ENCODE assay signal across 14 mouse cellular contexts in the genomic region with DNA sequence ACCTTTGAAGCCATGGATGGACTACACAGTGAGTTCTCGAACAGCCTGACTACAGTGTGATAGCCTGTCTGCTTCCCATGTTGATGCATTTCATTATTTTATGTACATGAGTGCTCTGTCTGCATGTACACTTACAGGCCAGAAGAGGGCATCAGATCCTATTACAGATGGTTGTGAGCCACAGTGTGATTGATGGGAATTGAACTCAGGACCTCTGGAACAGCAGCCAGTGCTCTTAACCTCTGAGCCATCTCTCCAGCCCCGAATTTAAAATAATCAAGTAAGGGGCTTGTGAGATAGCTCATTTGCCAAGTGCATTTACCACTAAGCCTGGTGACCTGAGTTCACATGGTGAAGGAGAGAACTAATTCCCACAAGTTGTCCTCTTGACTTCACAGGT. TPM values are rescaled to one million over a fixed set of nuclear protein-coding genes. Genes with fewer than 3 reads are reported as not detected.
DNase-seq lines count a peak whose midpoint lies in the region; ATAC-seq and TF ChIP-seq lines count a peak whose summit lies in the region.
"Had no signal": no experiment of that assay in that cellular context is flagged by ENCODE, and none has a peak within 500 bp of the region (broad histone marks: within the 10 kb centered on the region; RNA-seq: fewer than 3 reads in every experiment).

No protein-coding gene starts in this region.

- 69% methylated on average over 2 of the region's 2 CpGs for WGBS in kidney, postnatal 0 days

- peak; percentile 65 for TF ChIP-seq CTCF in kidney, postnatal 0 days (IDR thresholded peaks at IDR 0.05; ENCODE audit: low read depth)

- ATAC-seq in CD4-positive, CD25-positive, alpha-beta regulatory T cell, adult 4 months: no peak
- no peak for ATAC-seq in kidney, postnatal 0 days (replicated peaks; ENCODE audit: low FRiP score, low read depth)

- peaks cover 4% of the 10 kb centered on the region for H3K4me1 ChIP-seq in kidney, postnatal 0 days (replicated peaks; ENCODE audit: insufficient read depth, low read length)

- H3K4me3 ChIP-seq in kidney, postnatal 0 days (replicated peaks; ENCODE audit: low read depth, low read length): no peak overlapping the region
- H3K4me3 ChIP-seq: heart, embryonic 10.5 days; hindbrain, embryonic 10.5 days; limb, embryonic 12.5 days had no signal

- no peak overlapping the region for H3K4me2 ChIP-seq in kidney, postnatal 0 days (ENCODE audit: low read length)
- H3K4me2 ChIP-seq: limb, embryonic 12.5 days; midbrain, embryonic 11.5 days had no signal

- no peak overlapping the region for H3K9ac ChIP-seq in kidney, postnatal 0 days (ENCODE audit: low read depth, low read length)
- H3K9ac ChIP-seq: limb, embryonic 12.5 days had no signal

- no peaks in the 10 kb centered on the region for H3K9me3 ChIP-seq in kidney, postnatal 0 days (replicated peaks; ENCODE audit: low read length)
- H3K9me3 ChIP-seq: heart, embryonic 10.5 days; hindbrain, embryonic 10.5 days; limb, embryonic 12.5 days had no signal

- no peaks in the 10 kb centered on the region for H3K36me3 ChIP-seq in kidney, postnatal 0 days (ENCODE audit: insufficient read depth, low read length)
- H3K36me3 ChIP-seq: heart, embryonic 10.5 days; hindbrain, embryonic 10.5 days; limb, embryonic 12.5 days had no signal

- H3K27ac ChIP-seq in kidney, postnatal 0 days: no peak overlapping the region
- H3K27ac ChIP-seq: heart, embryonic 10.5 days; hindbrain, embryonic 10.5 days; limb, embryonic 12.5 days had no signal

- H3K27me3 ChIP-seq in kidney, postnatal 0 days (ENCODE audit: insufficient read depth, low read length): no peaks in the 10 kb centered on the region
- H3K27me3 ChIP-seq: limb, embryonic 12.5 days had no signal

- peak; percentile 40 for DNase-seq in CD4-positive, CD25-positive, alpha-beta regulatory T cell, adult 2 months (ENCODE audit: low read depth, low spot score)
- no peak for DNase-seq in kidney, postnatal 0 days (ENCODE audit: low spot score)
- DNase-seq in kidney, adult 18-20 months: no peak
- peak; percentile 64 for DNase-seq in 416B (ENCODE audit: low read depth)
- peak; percentile 11 for DNase-seq in T-cell, adult 2 months (ENCODE audit: low spot score)
- no peak for DNase-seq in testis, postnatal 10 days (ENCODE audit: low spot score)
- DNase-seq in right cerebral cortex, postnatal 4 days: no peak
- DNase-seq: cerebellum, adult 11-12 months; thymus, adult 18-20 months had no signal

RNA-seq across cellular contexts. Expression of a gene that starts 4.1 kb away (rescaled TPM):
- 10 to 100 TPM; 11.7 to 21.8 TPM for polyA plus RNA-seq in CD4-positive, CD25-positive, alpha-beta regulatory T cell, adult 4 months (2017; shearing (Covaris generic))
- 17.6 and 19.8 TPM in 2 replicates for polyA plus RNA-seq in kidney, postnatal 0 days (2015; fragmentation: Nextera tagmentation; extraction: Ambion mirVana)

RNA-seq across cellular contexts. Expression of a gene that starts 7.5 kb away (rescaled TPM):
- polyA plus RNA-seq in CD4-positive, CD25-positive, alpha-beta regulatory T cell, adult 4 months (2017; shearing (Covaris generic)): 10 to 100 TPM; 50.8 to 52.7 TPM
- 101 and 106 TPM in 2 replicates for polyA plus RNA-seq in kidney, postnatal 0 days (2015; fragmentation: Nextera tagmentation; extraction: Ambion mirVana)

RNA-seq across cellular contexts. Expression of a gene that starts 48.3 kb away (rescaled TPM):
- polyA plus RNA-seq in CD4-positive, CD25-positive, alpha-beta regulatory T cell, adult 4 months (2017; shearing (Covaris generic)): 10 to 100 TPM; 21.3 to 26.1 TPM
- 77.3 and 88.0 TPM in 2 replicates for polyA plus RNA-seq in kidney, postnatal 0 days (2015; fragmentation: Nextera tagmentation; extraction: Ambion mirVana)

Comparison
In these comparisons a context has a peak if more than half of its experiments do, and no peak if none do; other contexts are left out.
1. DNase-seq: peak in CD4-positive, CD25-positive, alpha-beta regulatory T cell, adult 2 months (single experiment), 416B (single experiment) and T-cell, adult 2 months (single experiment); none in kidney, postnatal 0 days (single experiment), kidney, adult 18-20 months (single experiment), testis, postnatal 10 days (single experiment) and right cerebral cortex, postnatal 4 days (single experiment).